Mouse (Mus musculus): ENCODE measurements around the gene Cdr2l. TPM values are rescaled to one million over a fixed set of nuclear protein-coding genes. Genes with fewer than 3 reads are reported as not detected.

The Cdr2l gene
- polyA plus RNA-seq, 1 experiment from 2014 or later, result 19.8 TPM

GRCm38 (mm10) chr11:115370368-115370767, 11.3 kb upstream of the Cdr2l start:
- Histone ChIP-seq H3K4me1 (ENCODE audit: insufficient read depth) (peaks cover 7% of the 10 kb centered on the region; the same call in 1 of the 2 replicates), H3K27ac (ENCODE audit: low read depth) (no peak overlapping the region), H3K27me3 (ENCODE audit: insufficient read depth, low read length) (peaks cover 49% of the 10 kb centered on the region), H3K9me3 (ENCODE audit: low read depth, low read length) (no peaks in the 10 kb centered on the region), H3K9ac (no peak overlapping the region), H3K4me3 (ENCODE audit: low read depth, low read length) (no peak overlapping the region), H3K4me2 (no peak overlapping the region), H3K36me3 (ENCODE audit: insufficient read depth) (no peaks in the 10 kb centered on the region)
- WGBS, result 39% methylated on average over 7 of the region's 7 CpGs
- ATAC-seq (ENCODE audit: insufficient read depth) (no peak), DNase-seq (no peak)
- no peak for TF ChIP-seq CTCF (IDR thresholded peaks at IDR 0.05; ENCODE audit: low read depth)

GRCm38 (mm10) chr11:115371354-115371753, 10.4 kb upstream of the Cdr2l start:
- no peak overlapping the region for H3K9ac ChIP-seq
- ATAC-seq (ENCODE audit: insufficient read depth) (no peak), DNase-seq (no peak)
- peaks cover 7% of the 10 kb centered on the region; the same call in 1 of the 2 replicates for H3K4me1 ChIP-seq (ENCODE audit: insufficient read depth)
- H3K9me3 ChIP-seq (ENCODE audit: low read depth, low read length), result no peaks in the 10 kb centered on the region
- TF ChIP-seq CTCF (IDR thresholded peaks at IDR 0.05; ENCODE audit: low read depth), result no peak
- H3K4me3 ChIP-seq (ENCODE audit: low read depth, low read length), result no peak overlapping the region
- H3K4me2 ChIP-seq, result no peak overlapping the region
- no peak overlapping the region for H3K27ac ChIP-seq (ENCODE audit: low read depth)
- no peaks in the 10 kb centered on the region for H3K36me3 ChIP-seq (ENCODE audit: insufficient read depth)
- peaks cover 46% of the 10 kb centered on the region for H3K27me3 ChIP-seq (ENCODE audit: insufficient read depth, low read length)
- WGBS, result 39% methylated on average over 8 of the region's 8 CpGs

GRCm38 (mm10) chr11:115372015-115372414, 9.7 kb upstream of the Cdr2l start:
- Histone ChIP-seq H3K9ac (no peak overlapping the region), H3K27me3 (ENCODE audit: insufficient read depth, low read length) (peaks cover 40% of the 10 kb centered on the region), H3K9me3 (ENCODE audit: low read depth, low read length) (no peaks in the 10 kb centered on the region), H3K4me2 (no peak overlapping the region), H3K4me1 (ENCODE audit: insufficient read depth) (peaks cover 7% of the 10 kb centered on the region; the same call in 1 of the 2 replicates), H3K4me3 (ENCODE audit: low read depth, low read length) (no peak overlapping the region), H3K27ac (ENCODE audit: low read depth) (no peak overlapping the region), H3K36me3 (ENCODE audit: insufficient read depth) (no peaks in the 10 kb centered on the region)
- DNase-seq (no peak), ATAC-seq (ENCODE audit: insufficient read depth) (no peak)
- no peak for TF ChIP-seq CTCF (IDR thresholded peaks at IDR 0.05; ENCODE audit: low read depth)
- 31% methylated on average over 1 of the region's 1 CpGs for WGBS

- no peak overlapping the region for H3K4me3 ChIP-seq (ENCODE audit: low read depth, low read length)
- H3K4me2 ChIP-seq, result no peak overlapping the region
- TF ChIP-seq CTCF (IDR thresholded peaks at IDR 0.05; ENCODE audit: low read depth), result 0 out of 2 replicates have a peak, but pooled peaks have one; percentile 9
- 42% methylated on average over 2 of the region's 2 CpGs for WGBS
- H3K4me1 ChIP-seq (ENCODE audit: insufficient read depth), result peaks cover 5% of the 10 kb centered on the region; the same call in 1 of the 2 replicates
- ATAC-seq (ENCODE audit: insufficient read depth) (no peak), DNase-seq (no peak)
- H3K27me3 ChIP-seq (ENCODE audit: insufficient read depth, low read length), result peaks cover 32% of the 10 kb centered on the region
- H3K9me3 ChIP-seq (ENCODE audit: low read depth, low read length), result no peaks in the 10 kb centered on the region
- H3K27ac ChIP-seq (ENCODE audit: low read depth), result no peak overlapping the region
- no peak overlapping the region for H3K9ac ChIP-seq
- H3K36me3 ChIP-seq (ENCODE audit: insufficient read depth), result no peaks in the 10 kb centered on the region
These were observed 9.0 kb upstream of the Cdr2l start for GRCm38 (mm10) chr11:115372737-115373136.

- Histone ChIP-seq H3K4me2 (peak overlapping the region; percentile 64), H3K9ac (peak overlapping the region; percentile 41), H3K36me3 (ENCODE audit: insufficient read depth) (no peaks in the 10 kb centered on the region), H3K27ac (ENCODE audit: low read depth) (no peak overlapping the region), H3K4me1 (ENCODE audit: insufficient read depth) (peaks cover 5% of the 10 kb centered on the region; the same call in 1 of the 2 replicates), H3K4me3 (ENCODE audit: low read depth, low read length) (peak overlapping the region; percentile 33), H3K9me3 (ENCODE audit: low read depth, low read length) (no peaks in the 10 kb centered on the region), H3K27me3 (ENCODE audit: insufficient read depth, low read length) (peaks cover 23% of the 10 kb centered on the region)
- TF ChIP-seq CTCF (IDR thresholded peaks at IDR 0.05; ENCODE audit: low read depth), result no peak
- DNase-seq (peak; percentile 86), ATAC-seq (ENCODE audit: insufficient read depth) (no peak; the same call in none of the 2 replicates)
- WGBS, result 1% methylated on average over 30 of the region's 30 CpGs
These were observed 7.7 kb upstream of the Cdr2l start for GRCm38 (mm10) chr11:115373805-115374694.

GRCm38 (mm10) chr11:115374695-115375425, 6.9 kb upstream of the Cdr2l start:
- Histone ChIP-seq H3K9me3 (ENCODE audit: low read depth, low read length) (no peaks in the 10 kb centered on the region), H3K4me1 (ENCODE audit: insufficient read depth) (peaks cover 5% of the 10 kb centered on the region; the same call in 1 of the 2 replicates), H3K27me3 (ENCODE audit: insufficient read depth, low read length) (peaks cover 23% of the 10 kb centered on the region), H3K27ac (ENCODE audit: low read depth) (no peak overlapping the region), H3K4me3 (ENCODE audit: low read depth, low read length) (no peak overlapping the region; the same call in 1 of the 2 replicates), H3K4me2 (peak overlapping the region; percentile 64), H3K9ac (no peak overlapping the region), H3K36me3 (ENCODE audit: insufficient read depth) (no peaks in the 10 kb centered on the region)
- 60% methylated on average over 12 of the region's 12 CpGs for WGBS
- DNase-seq, result no peak
- no peak; the same call in 1 of the 2 replicates for ATAC-seq (ENCODE audit: insufficient read depth)
- no peak for TF ChIP-seq CTCF (IDR thresholded peaks at IDR 0.05; ENCODE audit: low read depth)

GRCm38 (mm10) chr11:115376722-115377121, 5.0 kb upstream of the Cdr2l start:
- Histone ChIP-seq H3K4me3 (ENCODE audit: low read depth, low read length) (no peak overlapping the region), H3K27me3 (ENCODE audit: insufficient read depth, low read length) (peaks cover 19% of the 10 kb centered on the region), H3K36me3 (ENCODE audit: insufficient read depth) (no peaks in the 10 kb centered on the region), H3K9me3 (ENCODE audit: low read depth, low read length) (no peaks in the 10 kb centered on the region), H3K4me2 (no peak overlapping the region), H3K9ac (no peak overlapping the region), H3K27ac (ENCODE audit: low read depth) (no peak overlapping the region), H3K4me1 (ENCODE audit: insufficient read depth) (peaks cover 5% of the 10 kb centered on the region)
- DNase-seq (no peak), ATAC-seq (ENCODE audit: insufficient read depth) (no peak)
- 63% methylated on average over 7 of the region's 7 CpGs for WGBS
- no peak for TF ChIP-seq CTCF (IDR thresholded peaks at IDR 0.05; ENCODE audit: low read depth)

Data from lung, embryonic 14.5 days (tissue).